Mouse (Mus musculus) embryonic facial prominence, embryonic 10.5 days (tissue): ENCODE data around the gene Cstf3. TPM values are rescaled to one million over a fixed set of nuclear protein-coding genes. Genes with fewer than 3 reads are reported as not detected.
A peak's percentile ranks its signal among the peaks of the same experiment; 100 is the strongest.
"Not testable (repeated sequence)": the region's sequence is repeated elsewhere in the genome, so short reads cannot be mapped to it uniquely, and the experiment has no call there.

Experiments used
- DNase-seq: peaks from one replicate; pipeline ENCODE4 v3.0.0-alpha.2; 2017; ENCODE audit warnings: low spot score
- H3K27ac ChIP-seq: fragments of 300-500 bp; sonication (generic); replicated peaks from 2 replicates; pipeline ENCODE4 v1.5.1; 2016; ENCODE audit warnings: mild to moderate bottlenecking
- H3K27me3 ChIP-seq: fragments of 300-500 bp; sonication (generic); replicated peaks from 2 replicates; pipeline ENCODE4 v1.6.1; 2016; ENCODE audit warnings: low read depth, mild to moderate bottlenecking; ENCODE audit not compliant: poor library complexity, severe bottlenecking
- H3K36me3 ChIP-seq: fragments of 300-500 bp; sonication (generic); replicated peaks from 2 replicates; pipeline ENCODE4 v1.6.1; 2016; ENCODE audit warnings: mild to moderate bottlenecking, moderate library complexity
- H3K4me1 ChIP-seq: fragments of 300-500 bp; sonication (generic); 2 replicates; pipeline ENCODE4 v1.6.1; 2016
- H3K4me3 ChIP-seq: fragments of 300-500 bp; sonication (generic); 2 replicates; pipeline ENCODE4 v1.5.1; 2016; ENCODE audit warnings: mild to moderate bottlenecking, moderate library complexity
- H3K9me3 ChIP-seq: fragments of 300-500 bp; sonication (generic); 2 replicates; pipeline ENCODE4 v1.6.1; 2016; ENCODE audit warnings: mild to moderate bottlenecking
- WGBS: fragments of 180-500 bp; shearing (Covaris S2); methylation state at CpG from one replicate; pipeline ENCODE4 v1.1.7; 2016; 5-methylcytosine and 5-hydroxymethylcytosine counted together
- polyA plus RNA-seq: library from polyadenylated mRNA; unstranded; fragments of >200 nt; fragmentation: Nextera tagmentation; extraction: Ambion mirVana; gene quantifications from 2 replicates; pipeline ENCODE4 v1.2.1, GENCODE M21; 2016

The Cstf3 gene
- 94.8 and 97.0 TPM in 2 replicates for polyA plus RNA-seq

DNA sequence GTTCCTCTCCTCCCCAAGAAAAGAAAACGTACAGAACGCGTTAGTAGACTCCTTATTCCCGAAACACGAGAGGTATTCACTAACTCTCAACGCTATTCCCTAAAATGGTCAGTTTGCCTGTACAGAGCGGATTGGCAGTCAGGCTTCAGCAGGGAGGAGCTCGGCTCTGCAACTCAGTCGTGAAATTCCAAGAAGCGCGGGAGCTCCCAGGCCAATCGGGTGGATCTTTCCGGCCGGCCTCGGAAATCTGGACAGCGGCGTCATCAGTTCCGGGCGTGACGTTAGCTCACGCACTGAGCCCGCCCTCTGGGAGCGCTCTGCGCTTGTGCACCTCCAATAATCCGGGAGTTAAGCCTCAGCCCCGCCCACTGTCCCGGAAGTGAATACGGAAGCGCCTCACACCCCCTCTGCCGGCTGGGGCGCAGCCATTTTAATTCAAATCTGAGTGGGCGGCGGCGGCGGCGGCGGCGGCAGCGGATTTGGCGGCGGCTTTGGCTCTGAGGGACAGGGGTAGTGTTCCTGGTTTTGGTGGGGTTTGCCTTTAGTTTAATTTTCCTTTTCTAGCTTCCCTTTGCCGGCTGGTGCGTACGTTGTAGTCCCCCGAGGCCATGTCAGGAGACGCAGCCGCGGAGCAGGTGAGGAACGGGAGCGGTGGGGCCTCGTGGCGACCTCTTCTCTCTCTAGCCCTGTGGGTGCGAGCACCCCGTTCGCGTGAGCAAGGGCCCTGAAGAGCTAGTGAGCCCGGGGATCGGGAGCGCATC, at the start of gene Cstf3:
Gene Cstf3 (plus strand): TSS at position 456 of the 761 bp plus-strand sequence.
- Histone ChIP-seq H3K36me3 (peaks cover 14% of the 10 kb centered on the region), H3K4me3 (peak within 1 kb of the TSS; percentile 91), H3K27ac (peak within 1 kb of the TSS; percentile 97), H3K4me1 (peaks cover 20% of the 10 kb centered on the region), H3K9me3 (no peaks in the 10 kb centered on the region), H3K27me3 (no peaks in the 10 kb centered on the region)
- DNase-seq = peak; percentile 99
- under 1% methylated on average over 59 of the region's 59 CpGs for WGBS

DNA sequence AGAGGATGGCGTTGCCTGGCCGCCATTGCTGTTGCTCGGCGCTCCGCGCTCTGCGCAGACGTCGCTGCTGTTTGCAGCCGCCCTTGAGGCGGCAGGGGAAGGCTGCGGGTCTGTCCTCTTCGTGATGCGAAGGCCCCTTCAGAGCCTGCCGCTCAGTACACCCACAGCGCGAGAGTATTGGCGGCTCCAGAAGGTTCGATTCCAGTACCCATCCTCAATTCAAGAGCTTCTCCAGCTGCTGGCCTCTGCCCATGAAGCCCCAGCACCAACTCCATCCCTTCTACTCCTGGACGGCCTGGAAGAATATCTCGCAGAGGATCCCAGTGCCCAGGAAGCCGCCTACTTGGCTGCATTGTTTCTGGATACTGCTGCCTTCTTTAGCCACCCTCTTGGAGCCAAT, 33.6 kb upstream of the Cstf3 start:
- DNase-seq, H3K9me3 ChIP-seq, H3K27me3 ChIP-seq, H3K4me1 ChIP-seq, H3K4me3 ChIP-seq, H3K27ac ChIP-seq, H3K36me3 ChIP-seq: not testable (repeated sequence)
- 90% methylated on average over 22 of the region's 22 CpGs for WGBS

DNA sequence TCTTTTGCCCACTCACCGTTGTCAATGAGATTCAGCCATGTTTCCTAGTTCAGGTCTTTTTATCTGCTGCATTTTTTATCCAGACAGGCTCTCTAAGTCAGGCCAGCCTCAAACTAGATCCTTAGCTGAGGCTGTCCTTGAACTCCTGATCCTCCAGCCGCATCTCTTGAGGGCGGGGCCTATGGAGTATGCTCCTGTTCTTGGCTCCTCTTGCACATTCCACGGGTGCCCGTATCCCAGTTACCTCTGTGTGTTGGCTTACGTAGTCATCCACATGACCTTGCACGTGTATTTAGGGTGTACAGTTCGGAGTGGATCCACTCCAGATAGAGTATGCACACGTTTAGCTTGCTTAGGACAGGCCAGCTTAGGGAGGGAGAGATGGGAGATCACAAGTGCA, 32.6 kb upstream of the Cstf3 start:
- WGBS = 92% methylated on average over 9 of the region's 9 CpGs
- H3K4me3 ChIP-seq = no peak overlapping the region
- no peak for DNase-seq

DNA sequence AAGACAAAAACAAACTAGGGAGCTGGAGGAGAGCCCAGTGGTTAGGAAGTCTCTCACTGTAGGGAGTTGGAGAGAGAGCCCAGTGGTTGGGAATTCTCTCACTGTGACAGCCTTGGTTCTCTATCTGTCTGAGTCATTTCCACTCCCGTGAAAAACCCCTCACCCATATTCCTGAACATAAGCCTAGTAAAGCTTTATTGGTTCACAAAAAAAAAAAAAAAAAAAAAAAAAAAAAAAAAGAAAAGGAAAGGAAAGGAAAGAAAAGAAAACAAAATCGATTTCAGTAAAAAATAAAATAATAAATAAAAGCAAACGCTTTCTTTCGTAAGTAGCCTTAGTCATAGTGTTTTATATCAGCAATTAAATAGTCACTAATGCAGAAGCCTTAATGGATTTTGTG, 32.0 kb upstream of the Cstf3 start:
- H3K9me3 ChIP-seq = no peaks in the 10 kb centered on the region
- WGBS = 92% methylated on average over 4 of the region's 4 CpGs
- H3K27ac ChIP-seq = no peak overlapping the region
- H3K27me3 ChIP-seq = no peaks in the 10 kb centered on the region
- no peak overlapping the region for H3K4me3 ChIP-seq
- H3K4me1 ChIP-seq = no peaks in the 10 kb centered on the region
- no peaks in the 10 kb centered on the region for H3K36me3 ChIP-seq
- no peak for DNase-seq

More for the DNA sequence above, 32.6 kb upstream of the Cstf3 start:
- H3K27me3 ChIP-seq = no peaks in the 10 kb centered on the region
- no peak overlapping the region for H3K27ac ChIP-seq
- no peaks in the 10 kb centered on the region for H3K9me3 ChIP-seq
- no peaks in the 10 kb centered on the region for H3K36me3 ChIP-seq
- no peaks in the 10 kb centered on the region for H3K4me1 ChIP-seq

DNA sequence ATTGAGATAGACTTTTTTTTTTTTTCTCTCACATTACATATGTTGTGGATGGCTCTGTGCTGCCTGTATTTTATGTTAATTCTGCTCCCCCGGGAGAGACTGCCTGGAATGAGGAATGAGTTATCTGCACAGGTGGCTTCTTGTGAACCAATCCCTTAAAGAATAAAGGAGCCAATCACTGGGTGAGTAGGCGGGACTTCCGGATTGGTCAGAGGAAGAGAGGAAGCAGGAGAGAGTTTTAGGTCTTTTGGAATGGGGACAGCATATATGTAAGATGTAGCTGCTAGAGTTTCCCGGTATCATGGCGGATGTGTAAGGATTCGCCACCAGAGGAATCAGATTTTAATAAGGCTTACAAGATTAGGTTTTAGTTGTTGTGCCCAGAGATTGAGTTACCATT, 31.4 kb upstream of the Cstf3 start:
- no peaks in the 10 kb centered on the region for H3K9me3 ChIP-seq
- no peaks in the 10 kb centered on the region for H3K36me3 ChIP-seq
- no peak overlapping the region for H3K4me3 ChIP-seq
- no peak overlapping the region for H3K27ac ChIP-seq
- DNase-seq = no peak
- WGBS = 62% methylated on average over 6 of the region's 6 CpGs
- no peaks in the 10 kb centered on the region for H3K27me3 ChIP-seq
- H3K4me1 ChIP-seq = no peaks in the 10 kb centered on the region

DNA sequence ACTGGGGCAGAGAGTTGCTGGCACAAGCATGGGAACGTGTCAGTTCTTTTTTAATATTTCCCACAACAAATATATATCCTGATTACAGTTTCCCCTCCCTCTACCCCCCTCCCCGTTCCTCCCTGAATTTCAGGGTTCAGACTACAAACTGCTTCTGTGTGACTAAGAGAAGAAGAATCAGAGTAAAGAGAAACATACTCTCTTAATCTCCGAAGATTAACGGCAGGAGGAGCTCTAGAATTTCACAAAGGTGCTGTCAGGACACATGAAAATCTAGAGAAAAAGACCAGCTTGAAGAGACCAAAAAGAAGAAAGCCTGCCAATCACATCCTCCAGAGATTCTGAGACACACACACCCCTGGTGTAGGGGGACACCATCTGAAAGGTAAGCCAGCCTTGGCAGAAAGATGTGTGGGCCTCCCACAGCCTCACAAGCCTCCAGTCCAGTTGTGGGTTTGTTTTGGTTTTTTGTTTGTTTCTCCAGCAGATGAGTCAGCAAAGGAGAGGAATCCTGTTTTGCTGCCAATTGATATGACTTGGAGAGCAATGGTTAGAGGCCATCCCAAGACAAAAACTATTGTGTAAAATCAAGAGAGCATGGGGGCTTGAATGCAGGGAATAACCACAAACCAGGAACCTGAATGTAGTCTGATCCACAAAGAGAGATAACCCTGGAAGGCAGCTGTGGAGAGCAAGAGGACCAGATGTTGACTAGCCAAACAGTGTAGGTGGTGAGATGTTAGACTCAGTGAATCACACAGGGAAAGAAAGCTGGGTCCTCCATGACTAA, 30.5 kb upstream of the Cstf3 start:
- Histone ChIP-seq H3K9me3 (no peaks in the 10 kb centered on the region), H3K4me1 (no peaks in the 10 kb centered on the region), H3K27me3 (no peaks in the 10 kb centered on the region), H3K27ac (no peak overlapping the region), H3K4me3 (no peak overlapping the region), H3K36me3 (no peaks in the 10 kb centered on the region)
- 78% methylated on average over 4 of the region's 4 CpGs for WGBS
- no peak for DNase-seq

DNA sequence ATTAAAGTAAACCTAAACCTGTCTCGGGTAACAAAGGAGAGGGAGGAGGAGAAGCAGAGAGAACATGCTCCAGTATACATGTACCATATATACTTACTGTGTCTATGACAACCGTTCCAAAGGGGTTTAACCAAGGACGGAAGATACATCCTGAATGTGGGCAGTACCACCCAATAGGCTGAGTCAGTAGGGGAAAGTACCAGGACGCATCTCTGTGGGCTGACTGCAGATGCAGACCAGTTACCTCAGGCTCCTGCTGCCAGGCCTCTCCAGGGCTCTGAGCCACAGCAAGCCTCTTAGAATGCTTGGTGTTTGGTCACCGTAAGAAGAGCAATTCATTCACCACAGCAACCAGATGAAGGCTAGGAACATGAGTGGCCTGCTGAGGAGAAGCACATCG, 28.9 kb upstream of the Cstf3 start:
- no peak overlapping the region for H3K27ac ChIP-seq
- DNase-seq = no peak
- WGBS = 91% methylated on average over 6 of the region's 6 CpGs
- no peak overlapping the region for H3K4me3 ChIP-seq
- H3K36me3 ChIP-seq = no peaks in the 10 kb centered on the region
- no peaks in the 10 kb centered on the region for H3K4me1 ChIP-seq
- H3K9me3 ChIP-seq = no peaks in the 10 kb centered on the region
- H3K27me3 ChIP-seq = no peaks in the 10 kb centered on the region

DNA sequence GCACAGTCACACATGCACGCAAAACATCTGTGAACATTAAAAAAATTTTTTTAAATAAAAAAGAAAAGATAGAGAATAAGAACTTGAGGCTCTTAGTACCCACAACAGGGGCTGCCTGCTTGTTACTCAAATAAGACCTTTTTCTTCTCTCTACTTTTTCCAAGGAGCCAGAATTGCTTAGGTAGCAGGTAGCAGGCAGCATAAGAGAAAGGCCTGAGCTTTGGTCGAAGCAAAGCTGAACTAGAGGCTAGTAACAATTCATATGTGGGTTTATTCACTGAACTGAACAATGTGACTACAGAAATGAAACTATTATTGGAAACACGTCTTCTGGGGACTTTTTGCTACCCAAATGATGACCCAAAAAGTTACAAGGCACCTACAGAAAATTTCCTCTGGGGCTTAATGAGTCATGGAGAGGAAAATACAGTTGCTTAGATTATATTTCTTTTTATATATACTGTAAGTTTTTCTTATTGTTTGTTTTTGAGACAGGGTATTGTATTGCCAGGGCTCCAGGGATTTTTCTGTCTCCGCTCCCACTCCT, 28.3 kb upstream of the Cstf3 start:
- 89% methylated on average over 4 of the region's 4 CpGs for WGBS

DNA sequence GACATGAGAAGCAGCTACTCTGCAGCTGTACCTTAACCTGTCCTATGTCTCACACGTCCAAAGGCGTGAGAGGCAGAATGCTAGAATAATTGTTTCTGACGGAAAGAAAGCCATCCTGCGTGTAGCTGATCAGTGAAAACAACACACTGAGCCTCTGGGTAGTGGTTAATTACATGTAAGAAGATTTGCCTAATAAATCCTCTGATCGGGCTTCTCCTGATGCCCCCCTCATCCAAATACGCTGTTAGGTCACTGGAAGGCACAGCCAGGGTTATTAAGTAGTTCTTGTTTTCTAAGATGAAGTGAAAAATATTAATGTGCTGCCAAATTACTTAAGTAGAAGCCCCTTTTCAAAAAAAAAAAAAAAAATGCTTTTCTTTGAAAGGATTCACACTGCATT, 18.3 kb upstream of the Cstf3 start:
- no peak for DNase-seq
- no peak overlapping the region for H3K27ac ChIP-seq
- no peaks in the 10 kb centered on the region for H3K9me3 ChIP-seq
- no peaks in the 10 kb centered on the region for H3K36me3 ChIP-seq
- no peaks in the 10 kb centered on the region for H3K27me3 ChIP-seq
- no peak overlapping the region for H3K4me3 ChIP-seq
- H3K4me1 ChIP-seq = no peaks in the 10 kb centered on the region
- 81% methylated on average over 6 of the region's 6 CpGs for WGBS

More for the DNA sequence above, 28.3 kb upstream of the Cstf3 start:
- no peaks in the 10 kb centered on the region for H3K36me3 ChIP-seq
- H3K9me3 ChIP-seq = no peaks in the 10 kb centered on the region
- no peaks in the 10 kb centered on the region for H3K27me3 ChIP-seq
- H3K27ac ChIP-seq = no peak overlapping the region
- H3K4me3 ChIP-seq = no peak overlapping the region
- no peaks in the 10 kb centered on the region for H3K4me1 ChIP-seq
- no peak for DNase-seq

DNA sequence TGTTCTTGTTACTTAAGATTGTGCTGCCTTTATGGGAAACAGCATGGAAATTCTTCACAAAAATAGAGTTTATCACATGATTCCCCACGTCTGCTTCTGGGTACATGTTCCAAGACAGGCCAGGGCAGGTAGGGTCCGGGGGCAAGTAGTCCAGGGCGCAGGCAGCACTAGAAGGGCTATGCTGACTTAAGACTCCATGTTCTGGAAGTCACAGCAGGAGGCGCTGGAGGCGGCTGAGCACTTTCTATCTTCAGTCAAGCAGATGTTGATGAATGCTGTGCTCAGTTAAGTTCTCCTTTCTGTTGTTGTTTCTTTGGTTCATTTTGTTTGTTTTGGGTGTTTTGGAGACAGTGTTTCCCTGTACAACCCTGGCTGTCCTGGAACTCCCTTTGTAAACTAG, 14.1 kb upstream of the Cstf3 start:
- DNase-seq = no peak
- no peaks in the 10 kb centered on the region for H3K9me3 ChIP-seq
- no peak overlapping the region for H3K4me3 ChIP-seq
- no peak overlapping the region for H3K27ac ChIP-seq
- no peaks in the 10 kb centered on the region for H3K4me1 ChIP-seq
- no peaks in the 10 kb centered on the region for H3K27me3 ChIP-seq
- WGBS = 75% methylated on average over 5 of the region's 5 CpGs
- no peaks in the 10 kb centered on the region for H3K36me3 ChIP-seq

DNA sequence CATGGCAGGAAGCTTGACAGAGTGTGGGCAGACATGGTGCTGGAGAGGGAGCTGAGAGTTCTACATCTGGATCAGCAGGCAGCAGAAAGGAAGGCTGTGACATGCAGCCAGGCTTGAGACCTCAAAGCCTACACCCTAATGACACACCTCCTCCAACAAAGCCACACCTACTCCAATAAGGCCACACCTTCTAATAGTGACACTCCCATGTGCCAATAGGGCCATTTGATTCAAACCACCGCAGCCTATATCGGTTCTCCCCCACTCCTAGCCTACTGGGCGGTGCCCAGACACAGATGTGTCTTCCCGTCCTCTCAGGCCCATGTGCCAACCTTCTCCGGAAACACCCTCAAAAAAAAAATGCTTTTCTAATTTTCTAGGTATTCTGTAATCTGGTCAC, 12.3 kb upstream of the Cstf3 start:
- Histone ChIP-seq H3K9me3 (no peaks in the 10 kb centered on the region), H3K36me3 (no peaks in the 10 kb centered on the region), H3K4me1 (no peaks in the 10 kb centered on the region), H3K27me3 (no peaks in the 10 kb centered on the region), H3K27ac (no peak overlapping the region), H3K4me3 (no peak overlapping the region)
- DNase-seq = no peak
- WGBS = 74% methylated on average over 5 of the region's 5 CpGs

DNA sequence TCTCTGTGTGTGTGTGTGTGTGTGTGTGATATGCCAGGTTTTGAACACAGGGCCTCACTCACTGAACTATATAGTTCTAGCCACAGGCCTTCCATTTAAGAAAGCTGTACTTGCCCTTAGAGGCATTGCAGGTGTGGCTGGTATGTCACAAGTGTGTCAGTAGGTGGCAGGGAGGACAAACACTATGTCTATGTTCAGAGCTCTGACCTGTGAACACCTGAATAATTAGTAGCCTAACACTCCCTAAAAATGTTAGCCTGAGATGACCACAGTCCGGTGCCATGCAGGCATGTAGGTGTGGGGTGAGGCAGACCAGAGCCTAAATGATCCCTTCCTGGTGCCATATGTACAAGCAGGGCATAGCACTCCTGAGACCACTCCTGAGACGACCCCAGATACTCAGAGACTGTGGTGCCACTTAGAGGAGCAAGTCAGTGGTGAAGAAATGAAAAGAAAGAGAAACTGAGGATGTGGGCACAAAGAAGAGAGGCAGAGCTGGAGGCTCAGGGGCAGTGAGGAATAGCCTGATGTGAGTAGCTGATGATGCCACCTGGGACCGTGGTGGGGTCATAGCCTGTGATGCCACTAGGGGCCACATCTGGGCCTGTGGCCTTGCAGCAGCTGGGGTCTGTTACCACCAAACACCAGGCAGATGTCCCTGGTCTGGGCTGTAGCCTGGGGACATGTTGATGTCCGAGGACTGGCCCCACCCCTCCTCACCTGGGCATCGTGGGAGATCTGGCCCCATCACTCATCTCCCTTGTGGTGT, 11.3 kb upstream of the Cstf3 start:
- no peak for DNase-seq
- H3K4me1 ChIP-seq = no peaks in the 10 kb centered on the region
- no peak overlapping the region for H3K4me3 ChIP-seq
- no peaks in the 10 kb centered on the region for H3K9me3 ChIP-seq
- WGBS = 73% methylated on average over 5 of the region's 5 CpGs
- no peaks in the 10 kb centered on the region for H3K27me3 ChIP-seq
- no peaks in the 10 kb centered on the region for H3K36me3 ChIP-seq
- no peak overlapping the region for H3K27ac ChIP-seq
